Mouse (Mus musculus) left cerebral cortex, postnatal 4 days (tissue): Measurements from ENCODE around the gene Defa25. TPM values are rescaled to one million over a fixed set of nuclear protein-coding genes. Genes with fewer than 3 reads are reported as not detected.
"Not testable (repeated sequence)": the region's sequence is repeated elsewhere in the genome, so short reads cannot be mapped to it uniquely, and the experiment has no call there.

ENCODE experiments used
- DNase-seq: peaks from one replicate; pipeline ENCODE4 v3.0.0-alpha.2; 2022
- intact Hi-C: fragments of 180-260 bp; cut with DNase I; formaldehyde crosslinking; loops from one replicate; pipeline ENCODE4 v1.15.1; 2025
- total RNA-seq, 2 experiments: library from RNA; stranded (reverse); gene quantifications; 2 replicates each; pipeline ENCODE4 v1.2.3; 2021

Defa25 gene
- not detected for total RNA-seq

- not testable (repeated sequence) for DNase-seq
These were observed at the start of gene Defa25 for GRCm38 (mm10) chr8:21084142-21084541. Defa25 (plus strand) TSS chr8:21084442.

DNA sequence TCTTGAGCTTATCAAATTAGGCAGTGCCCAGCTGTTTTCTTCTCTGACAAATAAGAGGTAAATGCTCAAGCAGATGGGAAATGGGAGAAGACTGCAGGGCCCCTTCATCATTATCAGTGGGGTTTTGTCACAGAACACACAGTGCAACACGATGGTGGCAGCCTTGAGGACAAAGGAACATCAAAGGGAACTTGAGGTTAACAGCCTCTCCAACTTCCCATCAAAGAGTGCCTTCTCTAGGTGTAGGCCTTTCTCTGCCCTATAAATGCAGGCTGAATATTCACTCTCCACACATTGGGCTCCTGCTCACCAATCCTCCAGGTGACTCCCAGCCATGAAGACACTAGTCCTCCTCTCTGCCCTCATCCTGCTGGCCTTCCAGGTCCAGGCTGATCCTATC lies 29.5 kb upstream of the Defa25 start, which contains the start of gene Defa23:
Gene Defa23, plus strand, starts transcription at position 301 of the 400 bp plus-strand sequence.
- intact Hi-C loops, DNase-seq: not testable (repeated sequence)

More at GRCm38 (mm10) chr8:21084142-21084541, at the start of gene Defa25:
- intact Hi-C loops = not testable (repeated sequence)

GRCm38 (mm10) chr8:21064738-21065137 lies 19.5 kb upstream of the Defa25 start, which contains the start of gene Defa35:
Defa35 (plus strand) TSS chr8:21065038.
- intact Hi-C loops, DNase-seq: not testable (repeated sequence)

DNA sequence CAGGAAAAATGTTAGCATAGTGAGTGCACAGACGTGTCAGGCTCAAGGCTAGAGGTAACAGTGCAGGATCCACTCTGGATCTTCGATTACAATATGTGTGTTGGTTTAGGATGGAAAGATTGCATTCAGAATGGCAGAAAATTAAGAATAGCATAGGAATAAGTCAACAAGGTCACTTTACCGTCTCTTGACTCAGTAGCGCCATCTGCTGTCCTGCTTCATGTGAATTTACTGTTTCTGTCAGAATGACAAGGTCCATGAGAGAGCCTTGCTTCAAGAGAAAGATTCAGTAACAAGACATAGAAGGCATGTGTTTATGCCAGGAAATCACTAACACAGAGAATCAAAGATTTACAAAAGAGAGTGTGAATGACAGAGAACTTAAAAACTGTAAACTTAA lies 8.9 kb downstream of the Defa25 start:
- intact Hi-C loops = no loop called here
- DNase-seq = no peak

DNA sequence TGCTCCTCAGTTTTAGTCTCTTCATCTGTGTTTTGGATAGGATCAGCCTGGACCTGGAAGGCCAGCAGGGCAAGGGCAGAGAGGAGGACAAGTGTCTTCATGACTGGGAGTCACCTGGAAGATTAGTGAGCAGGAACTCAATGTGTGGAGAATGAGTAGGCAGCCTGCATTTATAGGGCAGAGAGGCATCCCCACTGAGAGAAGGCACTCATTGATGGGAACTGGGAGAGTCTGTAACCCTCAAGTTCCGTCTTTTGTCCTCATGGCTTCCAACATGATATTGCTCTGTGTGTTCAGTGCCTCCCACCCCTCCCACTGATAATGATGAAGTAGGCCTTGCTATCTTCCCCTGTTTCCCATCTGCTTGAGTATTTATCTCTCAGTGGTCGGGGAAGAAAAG lies 11.7 kb downstream of the Defa25 start, which contains the start of gene Gm14851:
Gene Gm14851, minus strand, starts transcription at position 101 of the 400 bp plus-strand sequence.
- intact Hi-C loops, DNase-seq: not testable (repeated sequence)

DNA sequence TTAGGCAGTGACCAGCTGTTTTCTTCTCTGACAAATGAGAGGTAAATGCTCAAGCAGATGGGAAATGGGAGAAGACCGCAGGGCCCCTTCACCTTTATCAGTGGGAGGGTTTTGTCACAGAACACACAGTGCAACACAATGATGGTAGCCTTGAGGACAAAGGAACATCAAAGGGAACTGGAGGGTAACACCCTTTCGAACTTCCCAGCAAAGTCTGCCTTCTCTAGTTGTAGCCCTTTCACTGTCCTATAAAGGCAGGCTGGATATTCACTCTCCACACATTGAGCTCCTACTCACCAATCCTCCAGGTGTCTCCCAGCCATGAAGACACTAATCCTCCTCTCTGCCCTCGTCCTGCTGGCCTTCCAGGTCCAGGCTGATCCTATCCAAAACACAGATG lies 50.1 kb downstream of the Defa25 start, which contains the start of gene Defa30:
Gene Defa30, plus strand, starts transcription at position 301 of the 400 bp plus-strand sequence.
- intact Hi-C loops, DNase-seq: not testable (repeated sequence)

Other genes with a start within 250 kb of the Defa25 start
- not detected for gene Defb33, start 191.8 kb upstream of the Defa25 start, total RNA-seq
- gene Gm15056, start 181.8 kb upstream of the Defa25 start, total RNA-seq = not detected
- not detected for gene Gm6040, start 162.4 kb upstream of the Defa25 start, total RNA-seq
- gene AY761185, start 139.7 kb upstream of the Defa25 start, total RNA-seq = not detected
- gene Defa21, start 58.9 kb upstream of the Defa25 start, total RNA-seq = not detected
- not detected for gene Defa23, start 29.4 kb upstream of the Defa25 start, total RNA-seq
- gene Defa35, start 19.4 kb upstream of the Defa25 start, total RNA-seq = not detected
- gene Gm14851, start 11.6 kb downstream of the Defa25 start, total RNA-seq = not detected
- gene Defa30, start 50.2 kb downstream of the Defa25 start, total RNA-seq = not detected
- not detected for gene Defa22, start 77.8 kb downstream of the Defa25 start, total RNA-seq
- gene Defa31, start 107.2 kb downstream of the Defa25 start, total RNA-seq = not detected
- not detected for gene Gm15293, start 117.1 kb downstream of the Defa25 start, total RNA-seq
- not detected for gene Gm15292, start 165.3 kb downstream of the Defa25 start, total RNA-seq
- gene Defa27, start 231.1 kb downstream of the Defa25 start, total RNA-seq = not detected
- gene Defa29, start 242.6 kb downstream of the Defa25 start, total RNA-seq = not detected